Mouse (Mus musculus) v-Abl transformed pro-B cells (cell line): ENCODE data around the gene Gm3285.

Experiments used
- in situ Hi-C, 2 experiments: fragments of 400-800 bp; cut with MboI; formaldehyde crosslinking; loops; one replicate each; pipeline ENCODE4 v1.15.1; 2025; ENCODE audit not compliant: unreplicated experiment in 2 of 2

Gene Gm3285

GRCm38 (mm10) chr10:77895562-77895961 is 33.8 kb downstream of the Gm3285 start:
- in situ Hi-C loops, result no loop called here

GRCm38 (mm10) chr10:77900126-77900525 is 38.4 kb downstream of the Gm3285 start:
- in situ Hi-C loops, result loop anchor here in 1 of 2 experiments (25.0 kb wide), 1 partner anchor 388 kb away; the partner anchor contains the start of gene Fam207a

- in situ Hi-C loops, result loop anchor here in 1 of 2 experiments (25.0 kb wide), 1 partner anchor 389 kb away; the partner anchor contains the start of gene Fam207a
Measured at GRCm38 (mm10) chr10:77900903-77901818, 39.4 kb downstream of the Gm3285 start.

- in situ Hi-C loops, result loop anchor here in 1 of 2 experiments (25.0 kb wide), 1 partner anchor 390 kb away; the partner anchor contains the start of gene Fam207a
Measured at GRCm38 (mm10) chr10:77901871-77902210, 40.1 kb downstream of the Gm3285 start.

DNA sequence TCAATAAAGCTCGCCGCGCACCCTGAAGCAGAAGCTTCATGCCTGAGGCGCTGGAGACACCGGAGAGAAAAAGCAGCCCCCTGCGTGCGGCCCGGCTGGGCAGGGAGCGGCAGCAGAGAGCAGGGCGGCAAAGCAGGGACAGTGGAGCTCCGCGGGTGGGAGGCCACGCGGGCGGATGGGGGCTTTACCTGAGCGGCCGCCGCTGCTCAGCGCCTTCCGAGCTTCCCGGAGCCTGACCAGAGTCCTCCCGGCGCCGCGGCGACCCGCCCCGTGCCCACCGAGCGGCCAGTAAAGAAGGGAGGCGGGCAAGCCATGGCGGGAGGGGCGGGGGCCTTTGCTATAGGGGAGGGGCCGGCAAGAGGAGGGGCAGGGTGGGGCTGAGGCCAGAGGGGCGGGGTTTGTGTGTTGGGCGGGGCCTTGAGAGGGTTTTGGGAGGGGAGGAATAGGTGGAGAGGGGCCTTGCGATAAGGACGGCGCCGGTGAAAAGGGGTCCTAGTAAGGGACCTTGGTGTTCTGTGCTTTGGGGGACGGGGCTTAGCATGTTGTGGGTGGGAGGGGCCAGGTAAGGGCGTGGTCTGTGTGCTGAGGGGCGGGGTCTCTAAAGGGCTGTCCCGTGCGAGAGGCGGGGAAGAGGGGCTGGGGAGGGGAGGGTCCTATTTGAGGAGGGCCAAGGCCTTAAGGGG is 40.6 kb downstream of the Gm3285 start, which contains the start of gene Lrrc3:
Gene Lrrc3 (minus strand): TSS at position 326 of the 683 bp plus-strand sequence.
- in situ Hi-C loops, result loop anchor here in 1 of 2 experiments (25.0 kb wide), 1 partner anchor 390 kb away; the partner anchor contains the start of gene Fam207a

DNA sequence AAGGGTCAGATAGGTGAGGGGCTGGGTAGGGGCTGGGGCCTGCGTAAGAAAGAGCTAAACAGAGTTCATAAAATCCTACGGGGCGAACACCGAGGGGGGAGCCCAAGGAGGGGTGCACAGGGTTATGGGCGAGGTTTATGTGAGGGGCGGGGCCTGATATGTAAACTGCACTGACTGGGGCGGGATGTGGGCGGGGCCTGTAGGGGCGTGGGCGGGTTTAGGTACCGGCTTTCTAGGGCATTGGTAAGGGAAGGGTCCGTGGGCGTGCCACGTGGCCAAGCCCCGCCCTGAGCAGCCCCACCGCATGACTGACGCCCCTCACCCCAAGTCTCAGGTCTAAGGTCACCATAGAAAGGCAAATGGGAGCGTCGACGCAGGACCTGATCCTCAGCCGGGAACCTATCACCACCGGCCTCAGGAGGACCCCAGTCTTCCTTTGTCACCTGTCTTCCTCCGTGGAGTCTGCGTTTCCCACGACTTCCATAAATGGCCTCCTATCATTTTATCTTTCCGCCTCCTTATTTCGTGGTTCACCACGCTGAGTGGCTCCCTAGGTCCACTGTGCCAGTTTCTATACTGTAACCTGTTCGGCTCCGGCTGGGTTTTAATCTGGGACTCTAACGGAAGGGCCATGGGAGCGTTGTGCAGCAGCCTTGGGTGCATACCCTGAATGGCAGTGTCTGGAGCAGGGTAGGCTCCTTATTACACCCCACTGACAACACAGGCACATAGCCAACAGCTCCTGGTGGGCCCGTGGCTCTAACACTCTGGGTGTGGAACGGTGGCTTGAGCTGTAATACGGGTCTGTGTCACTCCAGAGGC is 41.3 kb downstream of the Gm3285 start:
- in situ Hi-C loops, result loop anchor here in 1 of 2 experiments (25.0 kb wide), 1 partner anchor 391 kb away; the partner anchor contains the start of gene Fam207a
